Mouse (Mus musculus): Measurements from ENCODE around the gene Klrb1b.

GRCm38 (mm10) chr6:128829837-128830236 is 3.7 kb upstream of the Klrb1b start:
- TF ChIP-seq CTCF (IDR thresholded peaks at IDR 0.05; ENCODE audit: low read depth, low read length) (no peak), TAL1 (conservative IDR thresholded peaks at IDR 0.05; ENCODE audit: low read depth, low read length) (no peak), GATA1 (IDR thresholded peaks at IDR 0.05; ENCODE audit: borderline replicate concordance, low read length) (no peak), POLR2AphosphoS5 (IDR thresholded peaks at IDR 0.05; ENCODE audit: insufficient replicate concordance, low read depth, low read length) (no peak), GATA2 (IDR thresholded peaks at IDR 0.05; ENCODE audit: borderline replicate concordance, low read depth, low read length) (no peak)

Measured in G1E (cell line).